In genomic region chr7:144139691-144140090, GRCm38 (mm10) we compare ENCODE assay signal across 25 mouse cellular contexts.
DNase-seq lines count a peak whose midpoint lies in the region; ATAC-seq lines count a peak whose summit lies in the region.
"Had no signal": no experiment of that assay in that cellular context is flagged by ENCODE, and none has a peak within 500 bp of the region (broad histone marks: within the 10 kb centered on the region; RNA-seq: fewer than 3 reads in every experiment).

No protein-coding gene starts in this region.

- no peak overlapping the region for H3K9ac ChIP-seq in neural tube, embryonic 15.5 days (replicated peaks)
- no peak overlapping the region for H3K9ac ChIP-seq in midbrain, embryonic 13.5 days (replicated peaks)
- H3K9ac ChIP-seq: embryonic facial prominence, embryonic 12.5 days; embryonic facial prominence, embryonic 15.5 days; forebrain, embryonic 12.5 days; forebrain, embryonic 15.5 days; heart, embryonic 12.5 days; heart, embryonic 15.5 days; hindbrain, embryonic 15.5 days had no signal

- H3K4me3 ChIP-seq in neural tube, embryonic 15.5 days (replicated peaks): no peak overlapping the region
- H3K4me3 ChIP-seq in midbrain, embryonic 13.5 days (replicated peaks): no peak overlapping the region
- H3K4me3 ChIP-seq: embryonic facial prominence, embryonic 12.5 days; embryonic facial prominence, embryonic 15.5 days; forebrain, embryonic 12.5 days; forebrain, embryonic 15.5 days; heart, embryonic 12.5 days; heart, embryonic 15.5 days; hindbrain, embryonic 10.5 days; hindbrain, embryonic 15.5 days had no signal

- no peaks in the 10 kb centered on the region for H3K27me3 ChIP-seq in neural tube, embryonic 15.5 days (replicated peaks)
- no peaks in the 10 kb centered on the region for H3K27me3 ChIP-seq in midbrain, embryonic 13.5 days
- H3K27me3 ChIP-seq: embryonic facial prominence, embryonic 12.5 days; embryonic facial prominence, embryonic 15.5 days; forebrain, embryonic 12.5 days; forebrain, embryonic 15.5 days; heart, embryonic 15.5 days; hindbrain, embryonic 15.5 days had no signal

- H3K9me3 ChIP-seq in neural tube, embryonic 15.5 days (replicated peaks): no peaks in the 10 kb centered on the region
- H3K9me3 ChIP-seq in midbrain, embryonic 13.5 days: no peaks in the 10 kb centered on the region
- H3K9me3 ChIP-seq: embryonic facial prominence, embryonic 12.5 days; embryonic facial prominence, embryonic 15.5 days; forebrain, embryonic 12.5 days; forebrain, embryonic 15.5 days; heart, embryonic 12.5 days; heart, embryonic 15.5 days; hindbrain, embryonic 10.5 days; hindbrain, embryonic 15.5 days had no signal

- peak; percentile 80 to 84 for DNase-seq in adrenal gland, adult (ENCODE audit: inconsistent age in 2 of 2, low spot score in 1 of 2)
- no peak for DNase-seq in adrenal gland, postnatal 4 days (ENCODE audit: low spot score in 2 of 2)
- DNase-seq in neural tube, embryonic 10.5 days (ENCODE audit: extremely low spot score, low spot score): no peak
- peak; percentile 50 for DNase-seq in adrenal gland, postnatal 10 days
- peak; percentile 61 to 75 for DNase-seq in adrenal gland, postnatal 36 days
- no peak for DNase-seq in right cerebral cortex, postnatal 4 days
- DNase-seq: cerebellum, adult 11 months; cerebellum, adult 2 months; cerebellum, adult 9-11 months; cerebellum, postnatal 25 days; gastrocnemius, postnatal 25 days; heart, adult 18-20 months; heart, postnatal 10 days; heart, postnatal 36 days had no signal

- 79% methylated on average over 2 of the region's 2 CpGs for WGBS in neural tube, embryonic 15.5 days
- WGBS in midbrain, embryonic 13.5 days: 78% methylated on average over 2 of the region's 2 CpGs

- 0 out of 2 replicates have a peak overlapping the region, but pooled peaks have one; percentile 5 for H3K27ac ChIP-seq in neural tube, embryonic 15.5 days (replicated peaks)
- H3K27ac ChIP-seq in midbrain, embryonic 13.5 days: no peak overlapping the region
- H3K27ac ChIP-seq: embryonic facial prominence, embryonic 12.5 days; embryonic facial prominence, embryonic 15.5 days; forebrain, embryonic 12.5 days; forebrain, embryonic 15.5 days; heart, embryonic 15.5 days; hindbrain, embryonic 10.5 days; hindbrain, embryonic 15.5 days had no signal

- H3K36me3 ChIP-seq in neural tube, embryonic 15.5 days: no peaks in the 10 kb centered on the region
- no peaks in the 10 kb centered on the region for H3K36me3 ChIP-seq in midbrain, embryonic 13.5 days
- H3K36me3 ChIP-seq: embryonic facial prominence, embryonic 12.5 days; embryonic facial prominence, embryonic 15.5 days; forebrain, embryonic 12.5 days; forebrain, embryonic 15.5 days; heart, embryonic 12.5 days; heart, embryonic 15.5 days; hindbrain, embryonic 10.5 days; hindbrain, embryonic 15.5 days had no signal

- H3K4me2 ChIP-seq in neural tube, embryonic 15.5 days: no peak overlapping the region
- H3K4me2 ChIP-seq in midbrain, embryonic 13.5 days (replicated peaks): no peak overlapping the region
- H3K4me2 ChIP-seq: embryonic facial prominence, embryonic 12.5 days; embryonic facial prominence, embryonic 15.5 days; forebrain, embryonic 12.5 days; forebrain, embryonic 15.5 days; heart, embryonic 12.5 days; heart, embryonic 15.5 days; hindbrain, embryonic 15.5 days had no signal

- H3K4me1 ChIP-seq in neural tube, embryonic 15.5 days: peaks cover 9% of the 10 kb centered on the region; the same call in 1 of the 2 replicates
- 0 out of 2 replicates have a peak, but pooled peaks cover 9% of the 10 kb centered on the region for H3K4me1 ChIP-seq in midbrain, embryonic 13.5 days (replicated peaks)
- H3K4me1 ChIP-seq: embryonic facial prominence, embryonic 12.5 days; embryonic facial prominence, embryonic 15.5 days; heart, embryonic 12.5 days; heart, embryonic 15.5 days had no signal

- ATAC-seq in neural tube, embryonic 15.5 days (ENCODE audit: low FRiP score): no peak
- no peak for ATAC-seq in midbrain, embryonic 13.5 days
- ATAC-seq: activated CD4-positive, CD25-positive, alpha-beta regulatory T cell, adult 4 months; forebrain, embryonic 15.5 days had no signal

Comparison
In these comparisons a context has a peak if more than half of its experiments do, and no peak if none do; other contexts are left out.
1. DNase-seq: peak in adrenal gland, adult (2 of 2), adrenal gland, postnatal 10 days (single experiment) and adrenal gland, postnatal 36 days (2 of 2); none in adrenal gland, postnatal 4 days (0 of 2), neural tube, embryonic 10.5 days (single experiment) and right cerebral cortex, postnatal 4 days (single experiment).